Mouse (Mus musculus): ENCODE data around the gene Cib4. TPM values are rescaled to one million over a fixed set of nuclear protein-coding genes. Genes with fewer than 3 reads are reported as not detected.

The Cib4 gene
- polyA plus RNA-seq, 1 experiment from 2014 or later = not detected

DNA sequence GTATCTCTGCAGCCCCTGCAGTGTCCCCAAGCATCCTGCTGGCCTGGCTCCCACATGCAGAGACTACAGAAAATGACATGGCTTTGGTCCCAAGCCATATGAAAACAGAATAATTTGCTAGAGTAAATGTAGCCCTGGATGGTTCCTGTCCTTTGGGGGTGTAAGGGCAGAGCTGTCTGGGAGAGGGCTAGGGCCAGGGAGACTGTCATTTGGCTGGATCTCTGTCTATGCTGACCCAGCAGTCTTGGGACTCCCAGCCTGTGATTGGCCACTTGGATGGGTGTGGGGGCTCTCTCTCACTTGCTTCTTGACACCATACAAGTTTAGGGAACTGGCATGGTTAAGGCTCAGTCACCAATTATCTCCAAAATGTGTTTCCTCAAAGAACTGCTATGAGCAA is 55.4 kb downstream of the Cib4 start:
- ATAC-seq (ENCODE audit: low FRiP score, low TSS enrichment) = no peak
- no peaks in the 10 kb centered on the region for H3K36me3 ChIP-seq (ENCODE audit: control insufficient read depth, insufficient read depth, low read length)
- H3K27me3 ChIP-seq (ENCODE audit: control insufficient read depth, insufficient read depth, low read length) = no peaks in the 10 kb centered on the region
- H3K4me3 ChIP-seq (replicated peaks; ENCODE audit: low read depth, low read length) = no peak overlapping the region
- no peaks in the 10 kb centered on the region for H3K4me1 ChIP-seq (ENCODE audit: control insufficient read depth, insufficient read depth, low read length)
- H3K27ac ChIP-seq (replicated peaks; ENCODE audit: low read depth, low read length) = no peak overlapping the region
- no peaks in the 10 kb centered on the region for H3K9me3 ChIP-seq (ENCODE audit: control insufficient read depth, low read length)
- no peak overlapping the region for H3K4me2 ChIP-seq (ENCODE audit: low read length)
- H3K9ac ChIP-seq (replicated peaks; ENCODE audit: low read length) = no peak overlapping the region
- no peak for DNase-seq

DNA sequence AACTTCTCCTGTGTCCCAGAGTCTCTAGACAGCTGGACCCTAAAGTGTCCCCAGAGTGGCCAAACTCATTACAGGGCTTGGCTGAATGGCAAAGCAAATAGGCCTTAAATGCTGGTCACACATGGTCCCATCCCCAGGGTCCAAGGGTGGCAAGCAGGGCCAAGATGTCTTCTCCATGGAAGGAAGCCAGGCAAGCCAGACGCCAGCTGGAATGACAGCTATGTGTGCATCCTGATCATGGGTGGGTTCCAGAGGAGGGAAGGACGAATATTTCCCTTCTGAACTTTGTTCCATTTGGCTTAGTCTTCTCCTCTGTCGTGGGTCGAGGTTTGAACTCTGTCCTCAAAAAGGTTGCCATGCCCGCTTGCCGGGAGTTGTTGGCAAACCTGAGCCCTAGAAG is 60.5 kb downstream of the Cib4 start:
- DNase-seq (no peak), ATAC-seq (ENCODE audit: low FRiP score, low TSS enrichment) (no peak)

DNA sequence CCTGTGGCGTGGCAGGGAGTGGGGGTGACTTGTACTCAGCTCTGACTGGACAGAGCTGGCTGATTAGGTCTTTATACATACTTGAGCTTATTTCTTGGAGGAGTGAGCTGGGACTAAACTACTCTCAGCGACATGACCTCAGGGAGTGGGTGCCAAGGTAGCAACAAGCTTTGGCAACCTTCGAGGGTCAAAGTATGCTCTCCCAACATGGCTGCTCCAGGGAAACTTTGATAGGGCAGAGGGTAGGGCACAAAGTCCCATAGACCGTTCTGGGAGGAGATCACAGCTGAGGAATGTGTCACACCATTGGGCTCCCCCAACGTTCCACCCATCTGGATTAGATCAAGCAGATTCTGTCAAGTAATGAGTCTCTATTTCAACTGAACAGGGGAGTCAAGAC is 61.0 kb downstream of the Cib4 start:
- WGBS = 84% methylated on average over 5 of the region's 5 CpGs
- H3K27me3 ChIP-seq (ENCODE audit: control insufficient read depth, insufficient read depth, low read length) = no peaks in the 10 kb centered on the region

More for the DNA sequence above, 60.5 kb downstream of the Cib4 start:
- H3K4me2 ChIP-seq (ENCODE audit: low read length) = no peak overlapping the region
- H3K4me3 ChIP-seq (replicated peaks; ENCODE audit: low read depth, low read length) = no peak overlapping the region
- no peaks in the 10 kb centered on the region for H3K27me3 ChIP-seq (ENCODE audit: control insufficient read depth, insufficient read depth, low read length)
- WGBS = 81% methylated on average over 6 of the region's 6 CpGs
- H3K4me1 ChIP-seq (ENCODE audit: control insufficient read depth, insufficient read depth, low read length) = no peaks in the 10 kb centered on the region
- H3K9me3 ChIP-seq (ENCODE audit: control insufficient read depth, low read length) = no peaks in the 10 kb centered on the region
- no peaks in the 10 kb centered on the region for H3K36me3 ChIP-seq (ENCODE audit: control insufficient read depth, insufficient read depth, low read length)
- no peak overlapping the region for H3K9ac ChIP-seq (replicated peaks; ENCODE audit: low read length)
- no peak overlapping the region for H3K27ac ChIP-seq (replicated peaks; ENCODE audit: low read depth, low read length)

DNA sequence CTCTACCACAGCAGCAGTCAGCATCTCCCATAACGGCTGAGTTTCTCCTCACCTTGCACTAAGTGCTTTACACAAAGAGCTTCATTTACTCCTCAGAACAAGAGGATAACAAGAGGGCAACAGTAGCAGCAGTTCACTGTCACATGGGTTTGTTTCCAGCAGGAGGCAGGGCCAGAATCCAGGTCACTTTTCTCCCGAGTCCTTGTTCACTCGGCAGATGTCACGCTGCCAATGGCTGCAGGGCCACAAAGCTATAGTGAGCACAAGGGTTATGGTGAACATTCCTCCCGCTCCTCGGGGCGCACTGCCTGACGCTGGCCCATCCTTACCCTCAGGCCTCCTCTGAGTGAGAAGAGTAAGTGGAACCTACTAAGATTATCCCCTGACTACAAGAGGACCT is 62.1 kb downstream of the Cib4 start:
- WGBS = 83% methylated on average over 8 of the region's 8 CpGs
- Histone ChIP-seq H3K9ac (replicated peaks; ENCODE audit: low read length) (no peak overlapping the region), H3K36me3 (ENCODE audit: control insufficient read depth, insufficient read depth, low read length) (no peaks in the 10 kb centered on the region), H3K4me1 (ENCODE audit: control insufficient read depth, insufficient read depth, low read length) (no peaks in the 10 kb centered on the region), H3K27me3 (ENCODE audit: control insufficient read depth, insufficient read depth, low read length) (no peaks in the 10 kb centered on the region), H3K4me2 (ENCODE audit: low read length) (no peak overlapping the region), H3K27ac (replicated peaks; ENCODE audit: low read depth, low read length) (no peak overlapping the region), H3K9me3 (ENCODE audit: control insufficient read depth, low read length) (no peaks in the 10 kb centered on the region), H3K4me3 (replicated peaks; ENCODE audit: low read depth, low read length) (no peak overlapping the region)
- DNase-seq (no peak), ATAC-seq (ENCODE audit: low FRiP score, low TSS enrichment) (no peak)

More for the DNA sequence above, 61.0 kb downstream of the Cib4 start:
- H3K9me3 ChIP-seq (ENCODE audit: control insufficient read depth, low read length) = no peaks in the 10 kb centered on the region
- ATAC-seq (ENCODE audit: low FRiP score, low TSS enrichment) (no peak), DNase-seq (no peak)
- H3K36me3 ChIP-seq (ENCODE audit: control insufficient read depth, insufficient read depth, low read length) = no peaks in the 10 kb centered on the region
- no peak overlapping the region for H3K27ac ChIP-seq (replicated peaks; ENCODE audit: low read depth, low read length)
- H3K4me2 ChIP-seq (ENCODE audit: low read length) = no peak overlapping the region
- H3K9ac ChIP-seq (replicated peaks; ENCODE audit: low read length) = no peak overlapping the region
- no peaks in the 10 kb centered on the region for H3K4me1 ChIP-seq (ENCODE audit: control insufficient read depth, insufficient read depth, low read length)
- no peak overlapping the region for H3K4me3 ChIP-seq (replicated peaks; ENCODE audit: low read depth, low read length)

DNA sequence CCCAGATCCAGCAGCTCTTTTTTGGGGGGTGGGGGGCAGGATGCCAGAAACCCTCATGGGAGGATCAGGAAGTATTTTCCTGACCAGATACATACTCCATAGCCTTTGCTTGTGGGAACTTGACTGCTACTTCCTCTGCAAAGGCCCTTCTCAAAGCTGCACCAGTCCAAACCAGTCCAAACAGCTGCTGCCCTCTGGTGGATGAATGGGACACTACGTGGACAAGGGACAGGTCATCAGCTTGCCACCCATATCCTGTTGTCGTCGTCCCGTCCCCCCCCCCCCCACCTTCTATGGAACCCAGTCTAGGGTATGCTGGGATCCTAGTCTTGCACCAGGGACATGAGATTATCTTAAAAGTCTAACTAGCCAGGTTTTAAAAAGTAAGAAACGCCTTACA is 63.3 kb downstream of the Cib4 start:
- Histone ChIP-seq H3K27ac (replicated peaks; ENCODE audit: low read depth, low read length) (no peak overlapping the region), H3K9ac (replicated peaks; ENCODE audit: low read length) (no peak overlapping the region), H3K9me3 (ENCODE audit: control insufficient read depth, low read length) (no peaks in the 10 kb centered on the region), H3K4me3 (replicated peaks; ENCODE audit: low read depth, low read length) (no peak overlapping the region), H3K27me3 (ENCODE audit: control insufficient read depth, insufficient read depth, low read length) (no peaks in the 10 kb centered on the region), H3K36me3 (ENCODE audit: control insufficient read depth, insufficient read depth, low read length) (no peaks in the 10 kb centered on the region), H3K4me2 (ENCODE audit: low read length) (no peak overlapping the region), H3K4me1 (ENCODE audit: control insufficient read depth, insufficient read depth, low read length) (no peaks in the 10 kb centered on the region)
- DNase-seq (peak; percentile 85), ATAC-seq (ENCODE audit: low FRiP score, low TSS enrichment) (no peak)
- 13% methylated on average over 5 of the region's 5 CpGs for WGBS

DNA sequence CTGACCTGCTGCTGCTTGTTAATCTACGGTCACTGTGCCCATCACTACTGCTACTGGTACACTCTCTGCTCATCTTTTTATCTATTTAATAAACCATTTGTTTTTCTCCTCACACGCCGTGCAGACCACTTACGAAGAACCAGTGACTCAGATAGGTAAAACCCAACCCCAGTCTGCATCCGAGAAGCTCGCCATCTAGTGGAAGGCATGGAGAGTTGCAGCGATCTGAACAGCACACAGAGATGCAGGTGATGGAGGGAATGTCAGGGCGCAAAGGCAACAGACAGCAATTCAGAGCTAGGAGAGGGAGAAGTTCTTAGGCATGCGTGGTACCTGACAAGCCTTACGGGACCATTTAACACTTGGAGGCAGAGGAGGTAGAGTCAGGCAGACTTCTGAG is 69.1 kb downstream of the Cib4 start:
- no peaks in the 10 kb centered on the region for H3K36me3 ChIP-seq (ENCODE audit: control insufficient read depth, insufficient read depth, low read length)
- H3K27ac ChIP-seq (replicated peaks; ENCODE audit: low read depth, low read length) = no peak overlapping the region
- H3K4me1 ChIP-seq (ENCODE audit: control insufficient read depth, insufficient read depth, low read length) = no peaks in the 10 kb centered on the region
- no peak overlapping the region for H3K4me3 ChIP-seq (replicated peaks; ENCODE audit: low read depth, low read length)
- 42% methylated on average over 10 of the region's 10 CpGs for WGBS
- H3K27me3 ChIP-seq (ENCODE audit: control insufficient read depth, insufficient read depth, low read length) = no peaks in the 10 kb centered on the region
- no peaks in the 10 kb centered on the region for H3K9me3 ChIP-seq (ENCODE audit: control insufficient read depth, low read length)
- DNase-seq (peak; percentile 76), ATAC-seq (ENCODE audit: low FRiP score, low TSS enrichment) (no peak)
- H3K4me2 ChIP-seq (ENCODE audit: low read length) = no peak overlapping the region
- no peak overlapping the region for H3K9ac ChIP-seq (replicated peaks; ENCODE audit: low read length)

DNA sequence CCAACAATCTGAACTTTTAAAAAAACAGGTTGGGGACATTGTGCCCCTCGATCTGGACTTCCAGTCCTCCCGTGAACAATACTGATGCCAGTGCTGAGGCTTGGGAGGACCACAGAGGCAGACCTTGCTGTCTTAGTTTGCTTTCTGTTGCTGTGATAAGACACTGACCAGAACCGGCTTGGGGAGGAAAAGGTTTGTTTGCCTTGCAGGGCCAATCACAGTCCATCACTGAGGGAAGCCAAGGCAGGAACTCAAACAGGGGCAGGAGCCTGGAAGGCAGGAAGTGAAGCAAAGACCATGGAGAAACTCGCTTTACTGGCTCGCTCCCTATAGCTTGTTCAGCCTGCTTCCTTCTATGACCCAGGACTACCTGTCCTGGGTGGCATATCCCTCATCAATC is 73.5 kb downstream of the Cib4 start:
- H3K4me1 ChIP-seq (ENCODE audit: control insufficient read depth, insufficient read depth, low read length) = 0 out of 2 replicates have a peak, but pooled peaks cover 2% of the 10 kb centered on the region
- WGBS = 68% methylated on average over 5 of the region's 5 CpGs
- H3K27ac ChIP-seq (replicated peaks; ENCODE audit: low read depth, low read length) = no peak overlapping the region
- no peak for ATAC-seq (ENCODE audit: low FRiP score, low TSS enrichment)
- no peak overlapping the region for H3K4me3 ChIP-seq (replicated peaks; ENCODE audit: low read depth, low read length)
- H3K9ac ChIP-seq (replicated peaks; ENCODE audit: low read length) = no peak overlapping the region
- H3K9me3 ChIP-seq (ENCODE audit: control insufficient read depth, low read length) = no peaks in the 10 kb centered on the region
- H3K36me3 ChIP-seq (ENCODE audit: control insufficient read depth, insufficient read depth, low read length) = no peaks in the 10 kb centered on the region
- no peak overlapping the region for H3K4me2 ChIP-seq (ENCODE audit: low read length)
- no peak for DNase-seq
- H3K27me3 ChIP-seq (ENCODE audit: control insufficient read depth, insufficient read depth, low read length) = no peaks in the 10 kb centered on the region

DNA sequence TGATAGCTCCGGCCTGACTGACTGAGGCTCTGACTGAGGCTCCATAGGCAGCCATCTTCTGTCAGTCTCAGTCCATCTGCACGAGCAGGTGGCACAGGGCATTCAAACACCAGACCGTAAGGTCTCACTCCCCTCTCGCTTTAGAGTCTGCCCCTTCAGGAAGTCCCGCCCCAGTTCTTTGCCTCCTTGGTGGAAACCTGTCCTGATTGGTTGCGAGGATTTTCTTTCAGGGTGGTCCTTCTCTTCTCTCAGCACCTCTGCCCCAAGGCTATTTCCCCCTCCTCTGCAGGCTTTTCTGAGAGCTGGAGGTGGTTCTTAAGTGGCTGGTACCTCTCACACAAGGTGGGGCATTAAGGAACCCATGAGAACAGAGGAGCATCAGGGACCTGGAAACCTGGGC is 75.2 kb downstream of the Cib4 start:
- no peak overlapping the region for H3K27ac ChIP-seq (replicated peaks; ENCODE audit: low read depth, low read length)
- 63% methylated on average over 6 of the region's 6 CpGs for WGBS
- DNase-seq = no peak
- no peaks in the 10 kb centered on the region for H3K9me3 ChIP-seq (ENCODE audit: control insufficient read depth, low read length)
- no peak overlapping the region for H3K4me2 ChIP-seq (ENCODE audit: low read length)
- H3K27me3 ChIP-seq (ENCODE audit: control insufficient read depth, insufficient read depth, low read length) = no peaks in the 10 kb centered on the region; the same call in 1 of the 2 replicates
- no peaks in the 10 kb centered on the region for H3K36me3 ChIP-seq (ENCODE audit: control insufficient read depth, insufficient read depth, low read length)
- H3K4me1 ChIP-seq (ENCODE audit: control insufficient read depth, insufficient read depth, low read length) = peaks cover 13% of the 10 kb centered on the region; the same call in 1 of the 2 replicates
- no peak overlapping the region for H3K9ac ChIP-seq (replicated peaks; ENCODE audit: low read length)
- no peak overlapping the region for H3K4me3 ChIP-seq (replicated peaks; ENCODE audit: low read depth, low read length)
- no peak for ATAC-seq (ENCODE audit: low FRiP score, low TSS enrichment)

DNA sequence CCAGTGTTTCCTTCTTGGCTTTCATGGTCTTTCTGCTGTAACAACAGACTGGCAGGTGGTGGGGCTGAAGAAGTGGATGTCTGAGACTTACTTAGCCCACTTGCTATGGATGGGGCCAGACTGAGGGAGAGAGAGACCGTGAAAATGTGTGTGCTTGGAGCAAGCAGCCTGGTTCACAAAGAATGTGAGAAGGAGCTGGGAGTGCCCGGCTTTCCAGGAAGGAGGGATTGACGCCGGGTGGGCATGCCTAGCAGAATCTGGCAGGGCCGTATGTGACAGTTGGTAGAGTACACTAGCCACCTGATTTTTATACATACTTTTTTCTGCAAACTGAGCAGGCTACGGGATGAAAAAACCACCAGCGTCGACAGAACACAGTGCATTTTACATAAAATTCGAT is 79.3 kb downstream of the Cib4 start:
- H3K27me3 ChIP-seq (ENCODE audit: control insufficient read depth, insufficient read depth, low read length) = no peaks in the 10 kb centered on the region; the same call in 1 of the 2 replicates
- no peak overlapping the region for H3K27ac ChIP-seq (replicated peaks; ENCODE audit: low read depth, low read length)

More for the DNA sequence above, 79.3 kb downstream of the Cib4 start:
- WGBS = 25% methylated on average over 9 of the region's 9 CpGs
- DNase-seq = peak; percentile 47
- Histone ChIP-seq H3K36me3 (ENCODE audit: control insufficient read depth, insufficient read depth, low read length) (no peaks in the 10 kb centered on the region), H3K4me3 (replicated peaks; ENCODE audit: low read depth, low read length) (peak overlapping the region; percentile 28), H3K9me3 (ENCODE audit: control insufficient read depth, low read length) (no peaks in the 10 kb centered on the region), H3K9ac (replicated peaks; ENCODE audit: low read length) (peak overlapping the region; percentile 45; the same call in 1 of the 2 replicates), H3K4me2 (ENCODE audit: low read length) (peak overlapping the region; percentile 63), H3K4me1 (ENCODE audit: control insufficient read depth, insufficient read depth, low read length) (peaks cover 22% of the 10 kb centered on the region; the same call in 1 of the 2 replicates)
- no peak for ATAC-seq (ENCODE audit: low FRiP score, low TSS enrichment)
